Mouse (Mus musculus) thymus, adult 2 months (tissue): ENCODE measurements around the gene Kdm3a.

Source experiments
- CTCF ChIP-seq: fragments of 200-500 bp; IDR thresholded peaks from 2 replicates; pipeline ENCODE4 v1.5.1; 2012; ENCODE audit warnings: mild to moderate bottlenecking, control low read depth, low read length, moderate library complexity, borderline replicate concordance; ENCODE audit not compliant: control insufficient read depth, poor library complexity, insufficient read depth; ENCODE audit errors: extremely low read depth
- POLR2A ChIP-seq: fragments of 200-500 bp; IDR thresholded peaks from 2 replicates; pipeline ENCODE4 v1.6.1; 2012; ENCODE audit warnings: mild to moderate bottlenecking, low read length, control low read depth, moderate library complexity; ENCODE audit not compliant: control insufficient read depth, poor library complexity, insufficient read depth; ENCODE audit errors: extremely low read depth

DNA sequence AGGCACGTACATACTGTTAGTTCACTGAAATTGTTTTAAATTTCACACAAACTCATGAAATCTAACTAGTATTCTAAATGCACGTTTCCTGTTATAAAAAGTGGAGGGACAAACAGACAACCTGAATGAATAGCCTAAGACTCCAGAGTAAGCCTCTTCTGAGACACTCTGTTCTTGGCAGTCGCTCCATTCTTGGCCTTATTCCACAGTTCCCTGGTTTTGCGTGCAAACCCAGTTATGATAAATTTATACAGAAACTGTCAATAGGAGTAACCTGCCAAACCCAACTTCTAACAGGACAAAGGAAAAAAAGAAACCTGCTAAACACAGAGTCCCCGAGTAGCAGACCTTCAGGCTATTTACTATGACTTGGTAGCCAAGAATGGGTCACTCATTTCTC lies 10.8 kb downstream of the Kdm3a start:
- TF ChIP-seq POLR2A (no peak), CTCF (no peak)
